Mouse (Mus musculus) ES-Bruce4 (cell line): ENCODE results near the gene Ccdc69. TPM values are rescaled to one million over a fixed set of nuclear protein-coding genes. Genes with fewer than 3 reads are reported as not detected.
A peak's percentile ranks its signal among the peaks of the same experiment; 100 is the strongest.
"Not testable (repeated sequence)": the region's sequence is repeated elsewhere in the genome, so short reads cannot be mapped to it uniquely, and the experiment has no call there.

Experiments used
- H3K27ac ChIP-seq: 2 replicates; pipeline ENCODE4 v1.5.1; 2012; ENCODE audit warnings: low read length, inconsistent platforms; ENCODE audit not compliant: insufficient read depth
- H3K27me3 ChIP-seq: 2 replicates; pipeline ENCODE4 v1.6.1; 2012; ENCODE audit warnings: mild to moderate bottlenecking, low read length, inconsistent platforms; ENCODE audit not compliant: control insufficient read depth, poor library complexity, insufficient read depth, severe bottlenecking
- H3K36me3 ChIP-seq: 2 replicates; pipeline ENCODE4 v1.6.1; 2012; ENCODE audit warnings: inconsistent platforms, mild to moderate bottlenecking, low read length, moderate library complexity; ENCODE audit not compliant: control insufficient read depth, poor library complexity, insufficient read depth, severe bottlenecking
- H3K4me1 ChIP-seq: one replicate; pipeline ENCODE4 v1.8.1; 2011; ENCODE audit warnings: low read length; ENCODE audit not compliant: control insufficient read depth, insufficient read depth
- H3K4me3 ChIP-seq: 2 replicates; pipeline ENCODE4 v1.5.1; 2011; ENCODE audit warnings: low read depth, mild to moderate bottlenecking, low read length
- H3K9ac ChIP-seq: 2 replicates; pipeline ENCODE4 v1.6.1; 2012; ENCODE audit warnings: low read depth, mild to moderate bottlenecking, inconsistent platforms; ENCODE audit not compliant: poor library complexity, severe bottlenecking
- H3K9me3 ChIP-seq: replicated peaks from 2 replicates; pipeline ENCODE4 v1.6.1; 2012; ENCODE audit warnings: mild to moderate bottlenecking, low read length, inconsistent platforms; ENCODE audit not compliant: control insufficient read depth, poor library complexity, insufficient read depth, severe bottlenecking
- CTCF ChIP-seq: IDR thresholded peaks from one replicate; pipeline ENCODE4 v1.8.1; 2011; ENCODE audit warnings: low read depth, low read length
- EP300 ChIP-seq: IDR thresholded peaks from 2 replicates; pipeline ENCODE4 v1.6.1; 2011; ENCODE audit warnings: low read depth, low read length; ENCODE audit not compliant: insufficient read depth
- POLR2A ChIP-seq: IDR thresholded peaks from one replicate; pipeline ENCODE4 v1.8.1; 2011; ENCODE audit warnings: low read length; ENCODE audit not compliant: insufficient read depth
- polyA plus RNA-seq: library from polyadenylated mRNA; stranded (reverse); fragments of >200 nt; gene quantifications from 2 replicates; pipeline ENCODE4 v1.2.4, GENCODE M21; 2011; ENCODE audit warnings: low read depth; ENCODE audit not compliant: missing spikeins, insufficient read depth, insufficient read length

Ccdc69 gene
- polyA plus RNA-seq, 1 experiment, result not detected

GRCm38 (mm10) chr11:55098189-55098915 lies 20.4 kb upstream of the Ccdc69 start:
- peak overlapping the region; percentile 83 for H3K4me3 ChIP-seq
- peak overlapping the region; percentile 50 for H3K9ac ChIP-seq
- TF ChIP-seq CTCF, result no peak
- no peak for TF ChIP-seq POLR2A
- TF ChIP-seq EP300, result no peak
- no peaks in the 10 kb centered on the region for H3K9me3 ChIP-seq
- H3K4me1 ChIP-seq, result peaks cover 3% of the 10 kb centered on the region
- no peaks in the 10 kb centered on the region for H3K27me3 ChIP-seq
- no peaks in the 10 kb centered on the region for H3K36me3 ChIP-seq
- no peak overlapping the region for H3K27ac ChIP-seq

- H3K4me1 ChIP-seq, result peaks cover 3% of the 10 kb centered on the region
- no peaks in the 10 kb centered on the region for H3K27me3 ChIP-seq
- no peaks in the 10 kb centered on the region for H3K9me3 ChIP-seq
- no peaks in the 10 kb centered on the region for H3K36me3 ChIP-seq
- TF ChIP-seq EP300 (no peak; the same call in 1 of the 2 replicates), POLR2A (peak; percentile 98)
- peak within 1 kb of the TSS; percentile 74 for H3K27ac ChIP-seq
- peak within 1 kb of the TSS; percentile 83 for H3K4me3 ChIP-seq
- H3K9ac ChIP-seq, result peak within 1 kb of the TSS; percentile 50
Observed at GRCm38 (mm10) chr11:55097463-55098188, 19.7 kb upstream of the Ccdc69 start, which contains the start of gene Gm2a. Gene Gm2a, plus strand, starts transcription at chr11:55098115.

- Histone ChIP-seq H3K27ac (peak overlapping the region; percentile 74), H3K36me3 (no peaks in the 10 kb centered on the region), H3K4me1 (peaks cover 3% of the 10 kb centered on the region), H3K9ac (peak overlapping the region; percentile 30), H3K9me3 (no peaks in the 10 kb centered on the region), H3K27me3 (no peaks in the 10 kb centered on the region), H3K4me3 (peak overlapping the region; percentile 55)
- TF ChIP-seq POLR2A (no peak), CTCF (no peak), EP300 (no peak)
Observed at GRCm38 (mm10) chr11:55096731-55097462, 19.0 kb upstream of the Ccdc69 start.

- not testable (repeated sequence) for H3K27me3 ChIP-seq, H3K36me3 ChIP-seq, H3K4me1 ChIP-seq, H3K9me3 ChIP-seq, H3K4me3 ChIP-seq
- peak overlapping the region; percentile 74 for H3K27ac ChIP-seq
- H3K9ac ChIP-seq, result peak overlapping the region; percentile 30; the same call in 1 of the 2 replicates
Observed at GRCm38 (mm10) chr11:55096296-55096695, 18.4 kb upstream of the Ccdc69 start.

GRCm38 (mm10) chr11:55093096-55093495 lies 15.2 kb upstream of the Ccdc69 start:
- H3K36me3 ChIP-seq, result no peaks in the 10 kb centered on the region
- no peaks in the 10 kb centered on the region for H3K9me3 ChIP-seq
- H3K4me3 ChIP-seq, result no peak overlapping the region
- no peak overlapping the region for H3K27ac ChIP-seq
- H3K4me1 ChIP-seq, result no peaks in the 10 kb centered on the region
- no peak for TF ChIP-seq POLR2A
- TF ChIP-seq CTCF, result no peak
- TF ChIP-seq EP300, result no peak
- no peak overlapping the region for H3K9ac ChIP-seq
- no peaks in the 10 kb centered on the region for H3K27me3 ChIP-seq

- H3K4me1 ChIP-seq, result peaks cover 2% of the 10 kb centered on the region
- TF ChIP-seq POLR2A (no peak), EP300 (no peak), CTCF (no peak)
- no peak overlapping the region for H3K9ac ChIP-seq
- no peaks in the 10 kb centered on the region for H3K9me3 ChIP-seq
- H3K36me3 ChIP-seq, result no peaks in the 10 kb centered on the region
- no peaks in the 10 kb centered on the region for H3K27me3 ChIP-seq
- no peak overlapping the region for H3K4me3 ChIP-seq
- no peak overlapping the region for H3K27ac ChIP-seq
Observed at GRCm38 (mm10) chr11:55089892-55090291, 12.0 kb upstream of the Ccdc69 start.
